Mouse (Mus musculus) hindbrain, embryonic 11.5 days (tissue): ENCODE data around the gene Ipmk. TPM values are rescaled to one million over a fixed set of nuclear protein-coding genes. Genes with fewer than 3 reads are reported as not detected.
A peak's percentile ranks its signal among the peaks of the same experiment; 100 is the strongest.

Experiments used
- ATAC-seq: fragments of 200-750 bp; cut with Nextera tagmentation; 2 replicates; pipeline ENCODE4 v1.8.0; 2017; ENCODE audit warnings: mild to moderate bottlenecking, moderate TSS enrichment, moderate library complexity; ENCODE audit not compliant: low FRiP score
- DNase-seq: peaks from one replicate; pipeline ENCODE4 v3.0.0-alpha.2; 2015; ENCODE audit warnings: low spot score
- H3K27ac ChIP-seq: fragments of 300-500 bp; sonication (generic); 2 replicates; pipeline ENCODE4 v1.5.1; 2014; ENCODE audit warnings: mild to moderate bottlenecking, low read depth, low read length
- H3K27me3 ChIP-seq: fragments of 300-500 bp; sonication (generic); 2 replicates; pipeline ENCODE4 v1.6.1; 2014; ENCODE audit warnings: mild to moderate bottlenecking, low read length, moderate library complexity, mixed read lengths; ENCODE audit not compliant: control insufficient read depth, insufficient read depth
- H3K36me3 ChIP-seq: fragments of 300-500 bp; sonication (generic); 2 replicates; pipeline ENCODE4 v1.6.1; 2014; ENCODE audit warnings: mild to moderate bottlenecking, low read length, moderate library complexity, mixed read lengths; ENCODE audit not compliant: control insufficient read depth, insufficient read depth
- H3K4me1 ChIP-seq: fragments of 300-500 bp; sonication (generic); replicated peaks from 2 replicates; pipeline ENCODE4 v1.6.1; 2014; ENCODE audit warnings: low read length, mixed read lengths; ENCODE audit not compliant: control insufficient read depth, insufficient read depth
- H3K4me2 ChIP-seq: fragments of 300-500 bp; sonication (generic); replicated peaks from 2 replicates; pipeline ENCODE4 v1.6.1; 2014; ENCODE audit warnings: mild to moderate bottlenecking, low read depth, low read length
- H3K4me3 ChIP-seq: fragments of 300-500 bp; sonication (generic); 2 replicates; pipeline ENCODE4 v1.5.1; 2014; ENCODE audit warnings: low read depth, low read length
- H3K9ac ChIP-seq: fragments of 300-500 bp; sonication (generic); 2 replicates; pipeline ENCODE4 v1.6.1; 2014; ENCODE audit warnings: low read depth, low read length
- H3K9me3 ChIP-seq: fragments of 300-500 bp; sonication (generic); 2 replicates; pipeline ENCODE4 v1.6.1; 2016; ENCODE audit warnings: low read length; ENCODE audit not compliant: control insufficient read depth
- WGBS: fragments of 180-500 bp; shearing (Covaris S2); extraction: QIAGEN DNeasy Blood & Tissue Kit; methylation state at CpG from one replicate; pipeline ENCODE4 v1.1.7; 2014; 5-methylcytosine and 5-hydroxymethylcytosine counted together
- polyA plus RNA-seq: library from polyadenylated mRNA; unstranded; fragments of >200 nt; fragmentation: Nextera tagmentation; extraction: Ambion mirVana; gene quantifications from 2 replicates; pipeline ENCODE4 v1.2.1, GENCODE M21; 2014

The Ipmk gene
- polyA plus RNA-seq, 1 experiment from 2014 or later = 20.9 TPM

GRCm38 (mm10) chr10:71348637-71349280 is 1.2 kb downstream of the Ipmk start:
- peak overlapping the region; percentile 68; the same call in 1 of the 2 replicates for H3K27ac ChIP-seq

GRCm38 (mm10) chr10:71349290-71349689 is 1.7 kb downstream of the Ipmk start:
- Histone ChIP-seq H3K36me3 (no peaks in the 10 kb centered on the region), H3K4me2 (peak overlapping the region; percentile 96; the same call in 1 of the 2 replicates), H3K27ac (no peak overlapping the region), H3K9ac (no peak overlapping the region), H3K4me1 (peaks cover 6% of the 10 kb centered on the region; the same call in 1 of the 2 replicates), H3K9me3 (no peaks in the 10 kb centered on the region), H3K4me3 (no peak overlapping the region), H3K27me3 (no peaks in the 10 kb centered on the region)
- ATAC-seq (no peak), DNase-seq (no peak)
- WGBS = 79% methylated on average over 1 of the region's 1 CpGs

More at GRCm38 (mm10) chr10:71348637-71349280, 1.2 kb downstream of the Ipmk start:
- peak overlapping the region; percentile 87 for H3K9ac ChIP-seq
- 34% methylated on average over 16 of the region's 16 CpGs for WGBS
- peak; percentile 34 for DNase-seq
- H3K4me2 ChIP-seq = peak overlapping the region; percentile 96
- H3K4me3 ChIP-seq = peak overlapping the region; percentile 86
- H3K36me3 ChIP-seq = no peaks in the 10 kb centered on the region
- H3K27me3 ChIP-seq = no peaks in the 10 kb centered on the region
- H3K4me1 ChIP-seq = peaks cover 7% of the 10 kb centered on the region; the same call in 1 of the 2 replicates
- ATAC-seq = no peak
- no peaks in the 10 kb centered on the region for H3K9me3 ChIP-seq

- H3K27me3 ChIP-seq = no peaks in the 10 kb centered on the region
- 92% methylated on average over 7 of the region's 7 CpGs for WGBS
- no peak overlapping the region for H3K9ac ChIP-seq
- ATAC-seq (no peak), DNase-seq (no peak)
- H3K4me1 ChIP-seq = 0 out of 2 replicates have a peak, but pooled peaks cover 4% of the 10 kb centered on the region
- no peaks in the 10 kb centered on the region for H3K36me3 ChIP-seq
- no peaks in the 10 kb centered on the region for H3K9me3 ChIP-seq
- no peak overlapping the region for H3K4me2 ChIP-seq
- H3K4me3 ChIP-seq = no peak overlapping the region
- no peak overlapping the region for H3K27ac ChIP-seq
Measured at GRCm38 (mm10) chr10:71351301-71351700, 3.7 kb downstream of the Ipmk start.

- Histone ChIP-seq H3K27me3 (no peaks in the 10 kb centered on the region), H3K9me3 (no peaks in the 10 kb centered on the region), H3K27ac (no peak overlapping the region), H3K4me1 (0 out of 2 replicates have a peak, but pooled peaks cover 2% of the 10 kb centered on the region), H3K9ac (no peak overlapping the region), H3K4me2 (no peak overlapping the region), H3K4me3 (no peak overlapping the region), H3K36me3 (no peaks in the 10 kb centered on the region)
- ATAC-seq (no peak), DNase-seq (no peak)
- 84% methylated on average over 9 of the region's 9 CpGs for WGBS
Measured at GRCm38 (mm10) chr10:71353850-71354249, 6.3 kb downstream of the Ipmk start.

- ATAC-seq = no peak
- no peak overlapping the region for H3K27ac ChIP-seq
- WGBS = 88% methylated on average over 12 of the region's 12 CpGs
- no peak overlapping the region for H3K4me3 ChIP-seq
- H3K4me2 ChIP-seq = no peak overlapping the region
- no peaks in the 10 kb centered on the region for H3K27me3 ChIP-seq
- no peak overlapping the region for H3K9ac ChIP-seq
- no peaks in the 10 kb centered on the region for H3K9me3 ChIP-seq
- no peak for DNase-seq
- H3K4me1 ChIP-seq = no peaks in the 10 kb centered on the region
- H3K36me3 ChIP-seq = no peaks in the 10 kb centered on the region
Measured at GRCm38 (mm10) chr10:71354947-71355346, 7.4 kb downstream of the Ipmk start.

GRCm38 (mm10) chr10:71361044-71361443 is 13.5 kb downstream of the Ipmk start:
- Histone ChIP-seq H3K27ac (no peak overlapping the region), H3K4me1 (peaks cover 3% of the 10 kb centered on the region; the same call in 1 of the 2 replicates), H3K9ac (no peak overlapping the region), H3K4me2 (no peak overlapping the region), H3K27me3 (no peaks in the 10 kb centered on the region), H3K36me3 (no peaks in the 10 kb centered on the region), H3K4me3 (no peak overlapping the region), H3K9me3 (no peaks in the 10 kb centered on the region)
- 74% methylated on average over 7 of the region's 7 CpGs for WGBS
- ATAC-seq = no peak
- no peak for DNase-seq

GRCm38 (mm10) chr10:71361836-71362562 is 14.4 kb downstream of the Ipmk start:
- WGBS = 21% methylated on average over 18 of the region's 18 CpGs
- no peaks in the 10 kb centered on the region for H3K36me3 ChIP-seq
- peak; percentile 22 for DNase-seq
- no peaks in the 10 kb centered on the region for H3K27me3 ChIP-seq
- no peak overlapping the region for H3K4me3 ChIP-seq
- ATAC-seq = no peak
- H3K27ac ChIP-seq = no peak overlapping the region
- H3K9ac ChIP-seq = no peak overlapping the region
- H3K4me2 ChIP-seq = peak overlapping the region; percentile 19
- H3K4me1 ChIP-seq = peaks cover 3% of the 10 kb centered on the region; the same call in 1 of the 2 replicates
- no peaks in the 10 kb centered on the region for H3K9me3 ChIP-seq

- DNase-seq = no peak
- no peak overlapping the region for H3K4me3 ChIP-seq
- H3K9ac ChIP-seq = no peak overlapping the region
- ATAC-seq = no peak
- H3K9me3 ChIP-seq = no peaks in the 10 kb centered on the region
- no peak overlapping the region for H3K27ac ChIP-seq
- H3K4me2 ChIP-seq = no peak overlapping the region
- no peaks in the 10 kb centered on the region for H3K36me3 ChIP-seq
- WGBS = 91% methylated on average over 8 of the region's 8 CpGs
- H3K4me1 ChIP-seq = peaks cover 3% of the 10 kb centered on the region; the same call in 1 of the 2 replicates
- H3K27me3 ChIP-seq = no peaks in the 10 kb centered on the region
Measured at GRCm38 (mm10) chr10:71363440-71363839, 15.9 kb downstream of the Ipmk start.
